Mouse (Mus musculus) small intestine, adult 2 months (tissue): ENCODE data around the gene Rln1. TPM values are rescaled to one million over a fixed set of nuclear protein-coding genes. Genes with fewer than 3 reads are reported as not detected.
A peak's percentile ranks its signal among the peaks of the same experiment; 100 is the strongest.

Source experiments
- H3K27ac ChIP-seq: fragments of 200-500 bp; 2 replicates; pipeline ENCODE4 v1.5.1; 2012; ENCODE audit warnings: low read depth, low read length, control low read depth, inconsistent platforms; ENCODE audit not compliant: insufficient read depth
- H3K27me3 ChIP-seq: fragments of 200-500 bp; 2 replicates; pipeline ENCODE4 v1.6.1; 2012; ENCODE audit warnings: mild to moderate bottlenecking, moderate library complexity, low read length, inconsistent platforms; ENCODE audit not compliant: control insufficient read depth, insufficient read depth
- H3K36me3 ChIP-seq: fragments of 200-500 bp; 2 replicates; pipeline ENCODE4 v1.6.1; 2012; ENCODE audit warnings: mild to moderate bottlenecking, low read length, control low read depth, inconsistent platforms; ENCODE audit not compliant: control insufficient read depth, insufficient read depth
- H3K4me1 ChIP-seq: fragments of 200-500 bp; 2 replicates; pipeline ENCODE4 v1.6.1; 2012; ENCODE audit warnings: low read length, inconsistent platforms, mixed read lengths; ENCODE audit not compliant: control insufficient read depth, insufficient read depth, insufficient read length
- H3K4me3 ChIP-seq: fragments of 200-500 bp; 2 replicates; pipeline ENCODE4 v1.5.1; 2012; ENCODE audit warnings: low read depth, mild to moderate bottlenecking, control low read depth, inconsistent platforms, low read length, moderate library complexity
- CTCF ChIP-seq: fragments of 200-500 bp; IDR thresholded peaks from 2 replicates; pipeline ENCODE4 v1.5.1; 2012; ENCODE audit warnings: low read depth, mild to moderate bottlenecking, control low read depth, inconsistent platforms, low read length, moderate library complexity, mixed read lengths; ENCODE audit not compliant: insufficient replicate concordance, insufficient read length; ENCODE audit errors: extremely low read depth
- POLR2A ChIP-seq: fragments of 200-500 bp; IDR thresholded peaks from 2 replicates; pipeline ENCODE4 v1.6.1; 2012; ENCODE audit warnings: low read depth, mild to moderate bottlenecking, control low read depth, inconsistent platforms, low read length, moderate library complexity
- WGBS: fragments of 180-500 bp; shearing (Covaris S2); methylation state at CpG from one replicate; pipeline ENCODE4 v1.1.7; 2018; 5-methylcytosine and 5-hydroxymethylcytosine counted together
- polyA plus RNA-seq: library from polyadenylated mRNA; depleted of rRNA; stranded (reverse); fragments of >200 nt; gene quantifications from 2 replicates; pipeline ENCODE4 v1.2.3, GENCODE M21; 2012

Rln1 gene
- polyA plus RNA-seq, 1 experiment = not detected

DNA sequence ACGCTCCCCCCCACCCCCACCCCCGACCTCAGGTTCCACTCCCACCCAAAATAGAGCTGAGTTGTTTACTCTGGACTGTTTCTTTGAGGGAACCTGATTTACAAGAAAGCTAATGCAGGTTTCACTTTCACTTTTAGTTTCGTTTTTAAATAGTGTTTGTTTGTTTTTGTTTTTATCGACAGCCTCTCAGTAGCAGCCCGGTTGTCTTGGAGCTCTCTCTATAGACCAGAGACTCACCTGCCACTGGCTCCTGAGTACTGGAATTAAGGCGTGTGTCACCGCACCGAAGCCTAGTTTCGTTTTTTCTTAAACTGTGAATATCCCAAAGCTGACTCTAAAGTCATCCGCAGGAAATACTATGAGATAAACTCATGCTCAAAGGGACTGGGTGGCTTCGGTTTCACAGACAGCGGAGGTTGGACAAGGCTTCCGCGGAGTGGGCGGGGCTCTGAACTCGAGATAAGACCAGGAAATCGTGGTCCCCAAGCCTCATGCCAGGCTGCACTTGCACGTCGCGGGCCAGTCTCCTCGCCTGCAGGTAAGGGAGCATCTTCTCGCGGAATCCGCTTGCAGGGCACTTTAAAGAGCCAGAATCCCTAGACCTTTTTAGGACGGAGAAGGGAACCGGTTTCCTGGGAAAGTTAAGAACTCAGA lies 32.6 kb upstream of the Rln1 start, which contains the start of the genes Plgrkt and Cd274:
Gene Plgrkt (minus strand): TSS at position 422 of the 654 bp plus-strand sequence.
Gene Cd274 (plus strand): TSS at position 487 of the 654 bp plus-strand sequence.
- Histone ChIP-seq H3K4me1 (peaks cover 6% of the 10 kb centered on the region), H3K27ac (peak within 1 kb of the TSS; percentile 85), H3K4me3 (peak within 1 kb of the TSS; percentile 57), H3K36me3 (no peaks in the 10 kb centered on the region), H3K27me3 (no peaks in the 10 kb centered on the region)
- 2% methylated on average over 26 of the region's 26 CpGs for WGBS
- TF ChIP-seq CTCF = no peak
- peak; percentile 80 for TF ChIP-seq POLR2A

- no peak for TF ChIP-seq CTCF
- TF ChIP-seq POLR2A = no peak
- 57% methylated on average over 20 of the region's 20 CpGs for WGBS
- peak overlapping the region; percentile 85 for H3K27ac ChIP-seq
Measured at GRCm38 (mm10) chr19:29366226-29366968, 31.9 kb upstream of the Rln1 start.

DNA sequence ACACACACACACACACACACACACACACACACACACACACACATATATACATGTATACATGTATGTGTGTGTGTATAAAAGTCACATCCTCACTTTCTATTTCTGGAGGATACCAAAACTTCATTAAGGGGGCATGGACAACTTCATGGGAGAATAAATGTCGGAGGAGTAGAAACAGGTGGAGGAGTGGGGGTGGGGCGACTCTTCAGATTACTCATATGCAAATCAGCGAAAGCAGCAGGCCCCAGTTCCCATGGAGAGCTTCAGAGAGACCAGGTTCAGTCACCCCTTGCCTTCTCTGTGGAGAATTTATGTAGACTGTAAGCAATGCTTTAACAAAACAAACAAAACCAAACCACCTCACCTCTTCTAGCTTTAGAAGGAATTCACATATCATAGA lies 30.6 kb upstream of the Rln1 start:
- WGBS = 66% methylated on average over 3 of the region's 3 CpGs

More at GRCm38 (mm10) chr19:29366226-29366968, 31.9 kb upstream of the Rln1 start:
- Histone ChIP-seq H3K4me1 (peaks cover 6% of the 10 kb centered on the region), H3K27me3 (no peaks in the 10 kb centered on the region), H3K36me3 (no peaks in the 10 kb centered on the region), H3K4me3 (peak overlapping the region; percentile 57)

DNA sequence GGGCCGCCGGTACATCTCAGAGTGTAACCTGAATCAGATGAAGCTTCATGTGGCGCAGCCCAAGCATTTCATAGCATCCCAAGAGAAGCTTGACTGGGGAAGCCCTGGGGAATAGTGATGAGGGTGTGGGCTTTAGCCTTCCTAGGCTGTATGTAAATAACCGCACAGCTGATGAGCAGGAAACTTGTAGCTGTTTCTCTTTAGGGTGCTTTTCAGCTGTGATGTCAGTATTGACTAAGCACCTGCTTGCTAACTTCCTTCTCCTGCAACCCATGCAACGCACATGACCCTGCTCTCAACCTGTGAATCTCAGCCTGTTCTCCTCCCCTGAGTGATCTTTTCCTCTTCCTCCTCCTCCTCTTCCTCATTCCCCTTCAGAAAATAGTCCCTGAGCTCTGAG lies 29.6 kb upstream of the Rln1 start:
- 0 out of 2 replicates have a peak overlapping the region, but pooled peaks have one; percentile 26 for H3K27ac ChIP-seq
- no peak overlapping the region for H3K4me3 ChIP-seq
- WGBS = 76% methylated on average over 5 of the region's 5 CpGs

More for the DNA sequence above, 30.6 kb upstream of the Rln1 start:
- Histone ChIP-seq H3K4me1 (peaks cover 10% of the 10 kb centered on the region), H3K27ac (no peak overlapping the region), H3K27me3 (no peaks in the 10 kb centered on the region), H3K4me3 (no peak overlapping the region), H3K36me3 (no peaks in the 10 kb centered on the region)
- TF ChIP-seq POLR2A (no peak), CTCF (no peak)

DNA sequence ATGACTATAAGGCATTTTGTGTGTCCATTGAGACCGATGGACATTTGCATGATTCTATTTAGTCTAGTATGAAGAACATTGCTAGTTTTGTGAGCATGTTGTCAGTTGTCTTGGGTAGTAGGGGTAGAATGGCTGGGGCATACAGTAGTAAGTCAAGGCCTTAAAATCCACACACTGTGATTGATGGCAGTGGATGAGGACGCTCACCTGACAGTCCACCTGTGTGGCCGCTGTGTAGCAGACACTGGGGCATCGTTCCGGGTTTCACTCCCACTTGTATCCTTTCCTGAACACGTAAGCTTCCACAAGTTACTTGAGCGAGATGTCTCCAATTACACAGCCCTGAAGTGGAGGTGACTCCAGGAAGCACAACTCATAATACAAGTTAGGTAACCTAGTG lies 29.1 kb upstream of the Rln1 start:
- no peaks in the 10 kb centered on the region for H3K27me3 ChIP-seq
- no peak for TF ChIP-seq POLR2A
- no peak for TF ChIP-seq CTCF
- H3K4me1 ChIP-seq = peaks cover 8% of the 10 kb centered on the region
- 92% methylated on average over 7 of the region's 7 CpGs for WGBS
- H3K36me3 ChIP-seq = peaks cover 4% of the 10 kb centered on the region; the same call in 1 of the 2 replicates
- H3K27ac ChIP-seq = no peak overlapping the region
- H3K4me3 ChIP-seq = no peak overlapping the region

More for the DNA sequence above, 29.6 kb upstream of the Rln1 start:
- H3K27me3 ChIP-seq = no peaks in the 10 kb centered on the region
- no peaks in the 10 kb centered on the region for H3K36me3 ChIP-seq
- H3K4me1 ChIP-seq = peaks cover 11% of the 10 kb centered on the region
- TF ChIP-seq CTCF (no peak), POLR2A (no peak)

DNA sequence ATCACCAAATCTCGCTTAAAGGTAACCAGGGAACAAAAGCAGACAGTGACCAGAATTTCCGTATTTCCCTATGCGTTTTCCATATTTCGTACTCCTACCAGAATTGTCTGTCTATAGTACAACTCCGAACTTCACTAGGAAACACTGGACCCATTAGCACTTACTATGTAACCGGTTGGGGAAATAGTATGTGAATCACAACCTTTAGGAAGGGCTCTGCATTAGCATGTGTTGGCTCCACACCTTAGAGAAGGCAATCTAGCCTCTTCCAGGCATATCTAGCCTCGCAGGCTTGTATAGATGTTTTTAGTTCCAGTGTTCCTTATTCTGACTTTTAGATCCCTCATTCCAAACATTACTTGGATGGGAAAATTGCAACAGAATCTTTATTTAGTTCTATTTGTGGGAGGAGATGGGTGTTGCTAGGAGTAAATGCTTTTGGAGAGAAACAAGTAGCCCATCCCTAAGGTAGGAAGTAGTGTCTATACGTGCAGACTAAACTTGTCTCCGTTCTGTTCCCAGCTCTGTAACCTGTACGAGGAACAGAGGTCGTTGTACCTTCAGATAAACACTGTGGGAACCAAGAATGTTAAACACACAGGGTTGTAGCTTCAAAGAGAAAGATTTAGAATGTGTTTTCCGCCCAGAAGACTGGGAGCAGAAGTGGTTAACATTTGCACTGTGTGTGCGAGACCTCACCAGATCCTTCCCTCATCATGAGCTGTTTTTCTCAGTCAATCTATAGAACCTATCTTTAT lies 27.9 kb upstream of the Rln1 start:
- no peak overlapping the region for H3K27ac ChIP-seq
- peaks cover 7% of the 10 kb centered on the region; the same call in 1 of the 2 replicates for H3K36me3 ChIP-seq
- no peak for TF ChIP-seq POLR2A
- no peak for TF ChIP-seq CTCF
- WGBS = 21% methylated on average over 13 of the region's 13 CpGs
- H3K4me3 ChIP-seq = peak overlapping the region; percentile 66
- peaks cover 7% of the 10 kb centered on the region for H3K4me1 ChIP-seq
- no peaks in the 10 kb centered on the region for H3K27me3 ChIP-seq
